Mouse (Mus musculus) heart, adult 9 months (tissue): ENCODE results near the gene Mxd1.

Source experiments
- DNase-seq, 2 experiments: peaks; one replicate each; pipeline ENCODE4 v3.0.0; 2022; ENCODE audit warnings: low spot score in 2 of 2

The Mxd1 gene

GRCm38 (mm10) chr6:86668580-86669239, at the start of gene Mxd1:
Mxd1 (minus strand) TSS chr6:86669161.
- DNase-seq, result no peak

GRCm38 (mm10) chr6:86708072-86708774, 39.3 kb upstream of the Mxd1 start:
- no peak for DNase-seq

DNA sequence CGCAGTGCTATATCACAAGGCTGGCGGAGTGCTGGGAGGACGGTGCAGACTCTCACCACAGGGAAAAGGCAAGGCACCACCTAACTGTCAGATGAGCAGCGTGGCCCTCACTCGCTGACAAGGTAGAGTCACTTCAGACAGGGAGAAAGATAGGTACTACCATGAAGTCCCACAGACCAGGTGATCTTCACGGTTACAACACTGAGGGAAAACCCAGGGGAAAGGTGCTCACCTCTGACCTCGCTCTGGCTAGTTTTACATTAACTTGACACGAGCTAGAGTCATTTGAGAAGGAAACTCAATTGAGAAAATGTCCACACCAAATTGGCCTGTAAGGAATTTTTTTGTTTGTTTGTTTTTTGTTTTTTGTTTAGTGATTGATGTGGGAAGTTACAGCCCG, 33.6 kb upstream of the Mxd1 start:
- no peak for DNase-seq

- DNase-seq, result no peak
These were observed 28.9 kb upstream of the Mxd1 start for GRCm38 (mm10) chr6:86697903-86698302.

- DNase-seq, result no peak
These were observed 27.3 kb upstream of the Mxd1 start for GRCm38 (mm10) chr6:86696213-86696612.

DNA sequence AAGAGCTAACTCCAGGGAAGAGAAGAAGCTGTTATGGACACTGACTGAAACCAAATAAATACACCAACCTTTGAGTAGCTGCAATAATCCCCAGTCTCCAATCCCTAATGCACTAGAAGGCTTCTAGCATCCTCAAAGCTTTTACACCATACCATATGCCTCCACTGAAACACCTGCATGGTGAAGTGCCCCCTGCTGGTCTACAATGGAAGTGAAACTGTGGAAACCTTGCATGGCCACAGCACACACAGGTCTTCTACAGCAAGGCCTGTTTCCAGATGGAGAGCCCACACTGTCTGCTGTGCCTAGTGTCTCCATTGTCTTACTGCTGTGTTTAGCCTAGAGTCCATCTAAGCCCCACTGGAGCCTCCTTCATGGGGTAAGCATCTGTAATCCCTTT, 25.5 kb upstream of the Mxd1 start:
- peak in 1 of 2 experiments; percentile 13 for DNase-seq

- DNase-seq, result no peak
These were observed 20.7 kb upstream of the Mxd1 start for GRCm38 (mm10) chr6:86689671-86690070.

GRCm38 (mm10) chr6:86686971-86687370, 18.0 kb upstream of the Mxd1 start:
- no peak for DNase-seq

DNA sequence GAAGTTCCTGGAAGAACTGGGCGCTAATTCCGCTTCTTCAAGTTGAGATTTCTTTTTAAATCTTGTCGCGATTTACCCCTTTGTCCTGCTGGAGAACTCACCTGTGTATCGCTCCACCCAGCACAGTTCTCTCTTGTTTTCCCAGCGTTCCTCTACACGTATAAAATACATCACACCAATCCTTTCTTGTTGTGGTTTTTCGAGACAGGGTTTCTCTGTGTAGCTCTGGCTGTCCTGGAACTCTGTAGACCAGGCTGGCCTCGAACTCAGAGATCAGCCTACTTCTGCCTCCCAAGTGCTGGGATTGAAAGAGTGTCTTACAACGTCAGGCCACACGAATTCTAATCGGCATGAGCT, 15.7 kb upstream of the Mxd1 start:
- DNase-seq, result no peak

GRCm38 (mm10) chr6:86683872-86684654, 15.1 kb upstream of the Mxd1 start, which contains the start of gene Snrnp27:
Snrnp27 (minus strand) TSS chr6:86684522.
- peak; percentile 83 to 90 for DNase-seq

GRCm38 (mm10) chr6:86681289-86681688, 12.3 kb upstream of the Mxd1 start:
- no peak for DNase-seq

GRCm38 (mm10) chr6:86678341-86678740, 9.4 kb upstream of the Mxd1 start:
- DNase-seq, result no peak

GRCm38 (mm10) chr6:86670873-86671272, 1.9 kb upstream of the Mxd1 start:
- peak; percentile 64 to 66 for DNase-seq

- peak; percentile 100 for DNase-seq
These were observed 323 bp upstream of the Mxd1 start for GRCm38 (mm10) chr6:86669240-86669727.

DNA sequence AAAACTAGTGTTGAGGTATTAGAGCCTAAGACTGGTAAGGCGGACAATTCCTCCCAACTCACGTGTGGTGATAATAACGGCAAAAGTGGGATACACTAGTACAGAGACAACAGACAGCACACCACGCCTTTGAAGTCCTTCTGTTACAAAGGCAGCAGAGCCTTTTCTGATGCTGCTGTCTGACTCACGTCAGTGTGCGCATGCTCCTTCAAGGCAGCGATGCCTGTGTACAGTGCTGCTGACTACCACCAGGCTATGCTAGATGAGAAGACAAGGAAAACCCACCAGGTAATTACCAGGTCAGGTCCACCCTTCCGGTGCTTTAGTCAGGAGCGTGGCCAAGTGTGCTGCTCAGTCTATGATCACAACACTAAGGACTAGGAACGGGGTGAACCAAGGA, 1.9 kb downstream of the Mxd1 start:
- DNase-seq, result no peak

DNA sequence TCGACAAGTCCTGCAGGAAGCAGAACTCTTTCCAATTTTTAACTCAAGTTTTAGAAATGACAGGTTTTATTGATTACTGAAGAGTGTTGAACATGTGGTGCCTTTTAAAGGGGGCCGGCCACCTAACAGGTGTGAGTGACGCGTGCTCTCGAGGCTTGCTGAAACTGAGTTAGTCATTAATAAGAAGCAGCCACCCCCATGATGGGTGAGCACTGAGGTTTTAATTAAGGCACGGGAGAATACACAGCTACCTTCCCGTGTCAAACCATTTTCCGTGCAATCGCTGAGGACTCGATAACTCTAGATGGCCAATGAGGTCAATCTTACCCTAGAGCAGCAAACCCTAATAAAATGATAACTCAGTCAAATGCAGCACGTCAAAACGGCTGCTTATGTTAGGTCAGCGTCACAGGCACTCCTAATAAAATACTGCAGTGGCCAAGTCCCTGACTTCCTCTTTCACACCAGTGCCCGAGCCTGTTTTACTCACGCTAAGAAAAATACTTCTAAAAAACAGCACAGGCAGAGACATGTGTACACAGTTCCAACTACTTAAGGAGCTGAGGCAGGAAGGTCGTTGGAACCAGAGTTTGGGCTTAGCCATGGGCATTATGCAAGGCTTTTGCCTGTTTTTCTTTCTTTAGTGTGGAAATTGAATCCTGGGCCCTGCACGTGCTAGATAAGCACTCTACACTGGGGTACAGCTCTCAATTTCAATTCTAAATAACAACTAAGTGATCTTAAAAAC, 3.2 kb downstream of the Mxd1 start:
- no peak for DNase-seq

DNA sequence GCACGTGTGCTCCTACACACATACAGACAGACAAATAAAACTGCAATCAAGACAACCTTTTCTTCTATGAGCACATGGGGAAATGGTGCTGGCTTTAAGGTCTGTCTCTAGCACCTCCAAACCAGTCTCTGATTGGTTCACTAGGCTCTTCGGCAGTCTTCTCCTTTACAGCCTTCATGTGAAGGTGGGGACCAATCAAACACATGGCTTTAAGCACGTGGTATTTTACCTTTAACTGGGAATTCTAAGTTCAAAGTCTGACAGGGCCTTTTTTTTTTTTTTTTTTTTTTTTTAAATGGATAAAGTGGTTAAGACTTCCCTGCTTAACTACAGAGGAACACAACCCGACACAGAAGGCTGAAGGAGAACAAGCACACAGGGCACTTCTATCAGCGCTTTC, 3.9 kb downstream of the Mxd1 start:
- DNase-seq, result no peak

DNA sequence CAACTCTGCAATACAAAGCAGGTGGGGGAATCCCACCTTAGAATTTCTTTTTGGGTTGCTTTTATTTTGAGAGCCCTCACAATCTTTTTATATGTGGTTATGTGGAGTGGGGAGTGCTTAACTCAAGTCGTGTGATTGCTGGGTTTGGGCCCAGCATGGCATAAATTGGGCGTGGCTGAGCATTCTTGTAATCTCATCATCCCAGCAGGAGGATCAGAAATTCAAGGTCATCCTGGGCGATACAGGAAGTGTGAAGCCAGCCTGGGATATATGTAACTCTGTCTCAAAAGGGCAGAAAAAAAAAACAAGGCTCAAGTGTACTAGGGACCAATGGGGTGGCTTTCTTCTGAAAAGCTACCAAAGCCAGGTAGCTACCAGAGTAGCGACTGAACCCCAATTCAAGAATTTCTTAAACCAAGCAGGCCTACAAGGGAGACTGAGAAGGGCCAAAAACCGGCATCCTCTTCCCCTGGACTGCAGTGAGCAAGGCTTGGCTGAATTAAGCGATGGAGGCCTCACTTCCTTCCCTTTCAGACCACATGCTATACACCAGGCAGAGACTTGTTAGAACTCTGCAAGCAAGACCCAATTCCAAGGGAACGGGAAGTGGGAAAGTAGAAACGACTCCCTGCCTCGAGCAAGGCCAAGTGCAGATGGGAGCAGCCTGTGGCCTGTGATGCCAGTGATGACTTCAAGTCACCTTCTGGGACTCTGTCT, 8.6 kb downstream of the Mxd1 start:
- DNase-seq, result no peak

DNA sequence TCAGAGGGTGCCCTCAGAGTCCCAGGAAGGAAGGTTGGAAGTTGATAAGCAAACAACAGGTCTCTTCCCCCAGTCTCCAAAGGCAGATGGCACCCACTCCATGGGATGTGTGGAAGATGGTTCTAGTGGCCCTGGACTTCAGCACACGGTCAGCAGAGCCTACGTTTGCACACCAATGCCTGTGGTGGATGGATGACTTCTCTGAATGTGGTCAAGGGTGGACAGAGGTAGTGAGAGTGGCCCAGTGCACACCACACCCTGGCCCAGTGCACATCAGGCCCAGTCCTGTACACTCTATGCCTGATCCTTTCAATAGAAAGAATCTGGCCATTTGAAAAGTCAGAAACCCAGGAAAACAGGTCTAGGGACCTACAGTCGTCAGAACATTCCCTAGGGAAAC, 10.5 kb downstream of the Mxd1 start:
- DNase-seq, result no peak

GRCm38 (mm10) chr6:86654270-86654916, 14.6 kb downstream of the Mxd1 start:
- DNase-seq, result no peak

DNA sequence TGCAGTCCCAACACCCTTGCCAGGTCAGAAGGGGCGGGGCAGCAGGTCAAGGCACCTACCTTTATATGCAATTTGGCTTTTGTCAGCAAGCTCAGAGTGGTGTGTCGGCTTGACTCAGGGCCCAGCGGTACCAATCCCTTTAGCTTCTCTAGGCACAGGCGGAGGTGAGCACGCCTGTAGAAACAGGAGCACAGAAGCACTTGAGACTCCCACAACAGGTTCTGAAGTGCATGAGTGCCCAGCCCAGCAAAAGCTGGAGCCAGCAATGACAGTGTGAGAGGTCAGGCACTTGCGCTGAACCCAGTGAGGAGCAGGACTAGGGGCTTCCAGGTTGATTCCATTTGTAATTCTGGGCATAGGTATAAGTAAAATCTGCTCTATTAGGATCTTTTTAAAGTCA, 15.9 kb downstream of the Mxd1 start:
- DNase-seq, result no peak
